17 mouse cellular contexts compared by ENCODE assay signal in genomic region chr2:153577122-153577521, GRCm38 (mm10). TPM values are rescaled to one million over a fixed set of nuclear protein-coding genes. Genes with fewer than 3 reads are reported as not detected.
DNase-seq lines count a peak whose midpoint lies in the region; ATAC-seq lines count a peak whose summit lies in the region.
"Had no signal": no experiment of that assay in that cellular context is flagged by ENCODE, and none has a peak within 500 bp of the region (broad histone marks: within the 10 kb centered on the region; RNA-seq: fewer than 3 reads in every experiment).

No protein-coding gene starts in this region.

- no peaks in the 10 kb centered on the region for H3K9me3 ChIP-seq in lung, embryonic 15.5 days
- H3K9me3 ChIP-seq: hindbrain, embryonic 13.5 days had no signal

- no peak overlapping the region for H3K27ac ChIP-seq in lung, embryonic 15.5 days
- H3K27ac ChIP-seq: hindbrain, embryonic 13.5 days; macrophage had no signal

- H3K9ac ChIP-seq in lung, embryonic 15.5 days, result no peak overlapping the region
- H3K9ac ChIP-seq: forebrain, postnatal 0 days; hindbrain, embryonic 13.5 days had no signal

- DNase-seq in lung, postnatal 14 days, result no peak
- DNase-seq in c-Kit-positive CD71-positive TER-119-negative erythroid progenitor cells, embryonic 14.5 days (ENCODE audit: low read depth), result peak; percentile 44
- DNase-seq in liver, result peak; percentile 62
- no peak for DNase-seq in layer of hippocampus, postnatal 10 days (ENCODE audit: low spot score in 2 of 2)
- DNase-seq in layer of hippocampus, postnatal 25 days (ENCODE audit: extremely low spot score in 1 of 2, low spot score in 1 of 2), result no peak
- DNase-seq: cerebellum, postnatal 14 days; forebrain, postnatal 0 days; kidney, adult 9 months; kidney, postnatal 36 days; layer of hippocampus, postnatal 36 days; midbrain, embryonic 14.5 days; spleen, adult 18-20 months had no signal

- H3K4me3 ChIP-seq in lung, embryonic 15.5 days, result no peak overlapping the region
- H3K4me3 ChIP-seq: erythroblast, embryonic 14.5 days; hindbrain, embryonic 13.5 days had no signal

- no peaks in the 10 kb centered on the region for H3K36me3 ChIP-seq in lung, embryonic 15.5 days
- H3K36me3 ChIP-seq: hindbrain, embryonic 13.5 days had no signal

- ATAC-seq in lung, embryonic 15.5 days (ENCODE audit: borderline replicate concordance, extremely low read depth, low FRiP score, low TSS enrichment), result peak; percentile 36; the same call in 1 of the 2 replicates
- peak; percentile 74 for ATAC-seq in megakaryocyte progenitor cell, adult 5-6 weeks (replicated peaks; ENCODE audit: poor library complexity)
- ATAC-seq: forebrain, postnatal 0 days had no signal

- no peaks in the 10 kb centered on the region for H3K27me3 ChIP-seq in lung, embryonic 15.5 days

- WGBS in lung, embryonic 15.5 days, result 53% methylated on average over 4 of the region's 4 CpGs

- H3K4me1 ChIP-seq in lung, embryonic 15.5 days, result no peaks in the 10 kb centered on the region

- H3K4me2 ChIP-seq in lung, embryonic 15.5 days, result no peak overlapping the region
- H3K4me2 ChIP-seq: hindbrain, embryonic 13.5 days had no signal

RNA-seq across cellular contexts. Expression of gene Nol4l, which starts 47.4 kb away (rescaled TPM):
- polyA plus RNA-seq in lung, embryonic 15.5 days (2015; fragmentation: Nextera tagmentation; extraction: Ambion mirVana), result 10.2 and 11.3 TPM in 2 replicates
- total RNA-seq in megakaryocyte progenitor cell, adult 5-6 weeks (2015), result 3.0 and 4.4 TPM in 2 replicates
- total RNA-seq in megakaryocyte progenitor cell, adult 5-6 weeks (2017), result 1.4 and 3.7 TPM in 2 replicates
- 10 to 100 TPM; 65.4 to 66.8 TPM for total RNA-seq in layer of hippocampus, postnatal 10 days (2021)
- 10 to 100 TPM; 42.7 to 48.9 TPM for total RNA-seq in layer of hippocampus, postnatal 25 days (2021)

RNA-seq across cellular contexts. Expression of gene Commd7, which starts 55.5 kb away (rescaled TPM):
- 83.5 and 84.8 TPM in 2 replicates for polyA plus RNA-seq in lung, embryonic 15.5 days (2015; fragmentation: Nextera tagmentation; extraction: Ambion mirVana)
- 37.2 and 45.9 TPM in 2 replicates for total RNA-seq in megakaryocyte progenitor cell, adult 5-6 weeks (2015)
- 32.2 and 43.8 TPM in 2 replicates for total RNA-seq in megakaryocyte progenitor cell, adult 5-6 weeks (2017)
- total RNA-seq in layer of hippocampus, postnatal 10 days (2021), result 10 to 100 TPM; 31.2 to 34.2 TPM
- 10 to 100 TPM; 29.1 to 30.9 TPM for total RNA-seq in layer of hippocampus, postnatal 25 days (2021)

Comparison
In these comparisons a context has a peak if more than half of its experiments do, and no peak if none do; other contexts are left out.
1. DNase-seq: peak in c-Kit-positive CD71-positive TER-119-negative erythroid progenitor cells, embryonic 14.5 days (single experiment) and liver (single experiment); none in lung, postnatal 14 days (single experiment), layer of hippocampus, postnatal 10 days (0 of 2) and layer of hippocampus, postnatal 25 days (0 of 2).
2. RNA of gene Nol4l, which starts 47.4 kb away (total RNA-seq): 65.4 to 66.8 TPM in layer of hippocampus, postnatal 10 days and 42.7 to 48.9 TPM in layer of hippocampus, postnatal 25 days; 1.4 to 4.4 TPM in megakaryocyte progenitor cell, adult 5-6 weeks; every median in the first group is over 4 times any median in the second.